Mouse (Mus musculus) gastrocnemius, adult 18-20 months (tissue): ENCODE results near the gene Apoa4. TPM values are rescaled to one million over a fixed set of nuclear protein-coding genes. Genes with fewer than 3 reads are reported as not detected.

Experiments
- DNase-seq: peaks from one replicate; pipeline ENCODE4 v3.0.0; 2021; ENCODE audit warnings: low spot score
- total RNA-seq, 2 experiments: library from RNA; stranded (reverse); gene quantifications; 2 replicates each; pipeline ENCODE4 v1.2.3; 2021

The Apoa4 gene
- total RNA-seq, 2 experiments from 2014 or later = not detected

- DNase-seq = no peak
These were observed 15.4 kb upstream of the Apoa4 start for GRCm38 (mm10) chr9:46224945-46225660.

GRCm38 (mm10) chr9:46227064-46227614 lies 13.4 kb upstream of the Apoa4 start:
- DNase-seq = no peak

- DNase-seq = no peak
These were observed 12.0 kb upstream of the Apoa4 start, which contains the start of gene Apoa1 for GRCm38 (mm10) chr9:46228491-46228890. Gene Apoa1 (plus strand): TSS chr9:46228580.

- DNase-seq = peak; percentile 78
These were observed 10.7 kb upstream of the Apoa4 start for GRCm38 (mm10) chr9:46229573-46230449.

- DNase-seq = no peak
These were observed 10.0 kb upstream of the Apoa4 start for GRCm38 (mm10) chr9:46230450-46230975.

GRCm38 (mm10) chr9:46235196-46235595 lies 5.3 kb upstream of the Apoa4 start:
- DNase-seq = no peak

GRCm38 (mm10) chr9:46235596-46235648 lies 5.1 kb upstream of the Apoa4 start, which contains the start of gene Apoc3:
Gene Apoc3 (minus strand): TSS chr9:46235636.
- DNase-seq = no peak

- DNase-seq = no peak
These were observed 4.8 kb upstream of the Apoa4 start for GRCm38 (mm10) chr9:46235649-46236048.

- no peak for DNase-seq
These were observed 1.6 kb upstream of the Apoa4 start for GRCm38 (mm10) chr9:46238850-46239249.

- no peak for DNase-seq
These were observed 1.3 kb downstream of the Apoa4 start for GRCm38 (mm10) chr9:46241818-46242217.

GRCm38 (mm10) chr9:46243122-46243521 lies 2.6 kb downstream of the Apoa4 start:
- no peak for DNase-seq

- DNase-seq = no peak
These were observed 3.1 kb downstream of the Apoa4 start for GRCm38 (mm10) chr9:46243584-46243983.

- peak; percentile 65 for DNase-seq
These were observed 6.3 kb downstream of the Apoa4 start for GRCm38 (mm10) chr9:46246752-46247324.

GRCm38 (mm10) chr9:46256177-46256576 lies 15.7 kb downstream of the Apoa4 start:
- DNase-seq = no peak

- no peak for DNase-seq
These were observed 16.3 kb downstream of the Apoa4 start for GRCm38 (mm10) chr9:46256658-46257385.

- DNase-seq = no peak
These were observed 17.1 kb downstream of the Apoa4 start for GRCm38 (mm10) chr9:46257546-46257945.

- no peak for DNase-seq
These were observed 18.6 kb downstream of the Apoa4 start for GRCm38 (mm10) chr9:46259111-46259510.

GRCm38 (mm10) chr9:46261131-46261530 lies 20.6 kb downstream of the Apoa4 start:
- DNase-seq = no peak

GRCm38 (mm10) chr9:46268343-46268873 lies 27.9 kb downstream of the Apoa4 start, which contains the start of gene Apoa5:
Gene Apoa5 (plus strand): TSS chr9:46268633.
- no peak for DNase-seq

- no peak for DNase-seq
These were observed 28.6 kb downstream of the Apoa4 start for GRCm38 (mm10) chr9:46269125-46269524.

- DNase-seq = no peak
These were observed 30.3 kb downstream of the Apoa4 start for GRCm38 (mm10) chr9:46270782-46271181.
